Mouse (Mus musculus) spleen, adult 2 months (tissue): ENCODE data around the gene Gm38431.

Experiments used
- CTCF ChIP-seq: fragments of 200-500 bp; IDR thresholded peaks from 2 replicates; pipeline ENCODE4 v1.5.1; 2011; ENCODE audit warnings: mild to moderate bottlenecking, inconsistent platforms; ENCODE audit not compliant: insufficient read depth, insufficient read length, insufficient replicate concordance; ENCODE audit errors: extremely low read depth
- POLR2A ChIP-seq: fragments of 200-500 bp; IDR thresholded peaks from 2 replicates; pipeline ENCODE4 v1.6.1; 2011; ENCODE audit warnings: low read depth, low read length, inconsistent platforms

GRCm38 (mm10) chr9:21107607-21108237 lies 15.9 kb upstream of the Gm38431 start:
- no peak for TF ChIP-seq CTCF
- TF ChIP-seq POLR2A, result no peak
